Mouse (Mus musculus) bone marrow macrophage, adult 2 months (primary cell): ENCODE data around the gene Gm4131.

Source experiments
- CTCF ChIP-seq: IDR thresholded peaks from 2 replicates; pipeline ENCODE4 v1.5.1; 2012; ENCODE audit warnings: low read depth, mild to moderate bottlenecking, low read length, moderate library complexity
- POLR2A ChIP-seq: IDR thresholded peaks from 2 replicates; pipeline ENCODE4 v1.6.1; 2012; ENCODE audit warnings: mild to moderate bottlenecking, low read depth, low read length, borderline replicate concordance

GRCm38 (mm10) chr14:62600109-62600522, 33.4 kb upstream of the Gm4131 start:
- TF ChIP-seq POLR2A (no peak), CTCF (no peak)
